Mouse (Mus musculus) G1E-ER4 (cell line): ENCODE data around the gene Stim1. TPM values are rescaled to one million over a fixed set of nuclear protein-coding genes. Genes with fewer than 3 reads are reported as not detected.

Source experiments
- GATA1 ChIP-seq: IDR thresholded peaks from one replicate; pipeline ENCODE4 v1.8.0; 2012; ENCODE audit warnings: low read length, inconsistent platforms
- polyA plus RNA-seq: library from polyadenylated mRNA; stranded (reverse); fragments of >175 nt; gene quantifications from 2 replicates; pipeline ENCODE4 v1.2.3, GENCODE M21; 2012

Gene Stim1
- polyA plus RNA-seq, 1 experiment: 16.1 TPM

DNA sequence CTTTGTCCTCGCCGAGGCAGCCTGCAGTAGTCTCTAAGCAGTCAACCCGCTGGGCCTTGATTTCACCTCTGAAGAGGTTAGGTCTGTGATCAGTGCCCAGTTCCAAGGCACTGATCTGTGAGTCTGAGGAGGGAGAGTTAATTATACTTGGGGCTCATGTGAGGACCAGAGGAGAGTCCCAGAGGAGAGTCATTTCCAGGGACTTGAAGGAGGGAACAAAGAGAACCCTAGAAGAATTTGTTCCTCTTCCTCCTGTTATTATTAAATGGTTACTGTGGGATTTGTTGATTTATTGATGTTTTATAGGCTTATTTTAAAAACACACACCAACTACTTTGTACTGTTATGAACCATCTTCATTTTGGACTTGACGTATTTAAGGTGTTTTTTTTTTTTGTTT lies 214.0 kb downstream of the Stim1 start, which contains the start of gene Olfr543:
TSS of gene Olfr543 (minus strand) at position 101 of the 400 bp plus-strand sequence.
- TF ChIP-seq GATA1: no peak

DNA sequence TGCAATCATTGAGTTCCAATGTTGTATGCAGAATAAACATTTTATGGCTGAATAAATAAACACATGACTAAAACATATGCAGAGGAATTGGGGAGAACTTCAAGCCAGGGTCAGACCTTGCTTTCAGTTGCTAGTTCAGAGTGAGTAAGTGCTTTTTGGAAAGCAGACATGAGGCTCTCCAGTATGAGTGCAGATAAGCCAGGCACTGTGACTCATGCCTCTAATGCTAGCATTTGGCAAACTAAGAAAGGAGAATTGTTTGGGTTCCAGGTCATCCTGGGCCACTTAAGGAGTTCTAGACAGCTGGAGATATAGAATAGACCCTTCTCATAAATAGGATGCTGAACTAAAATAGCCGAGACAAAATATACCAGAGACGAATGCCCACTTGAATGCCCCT lies 216.1 kb downstream of the Stim1 start:
- no peak for TF ChIP-seq GATA1

DNA sequence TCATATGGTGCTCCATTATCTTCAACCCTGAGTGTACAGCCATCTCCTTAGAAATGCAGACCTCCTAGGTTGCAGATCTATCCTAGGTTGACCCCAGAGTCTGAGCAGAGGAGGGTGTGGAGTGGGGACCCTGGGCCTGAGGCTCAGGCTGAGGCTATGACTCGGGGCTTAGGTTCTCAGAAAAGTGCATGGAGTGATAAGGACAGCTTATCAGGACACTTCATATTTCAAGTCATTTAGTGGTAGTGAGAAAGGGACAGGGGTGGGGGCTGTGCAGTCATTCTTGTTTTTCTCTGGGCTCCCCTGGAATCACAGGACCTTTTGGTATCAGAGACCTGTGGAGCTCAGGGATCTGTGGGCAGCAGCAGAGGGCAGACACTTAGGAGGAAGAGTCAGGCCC lies 218.5 kb downstream of the Stim1 start:
- TF ChIP-seq GATA1: no peak

Other genes starting within 250 kb of the Stim1 start
- 0.93 and 1.7 TPM in 2 replicates for gene Il18bp, start 249.1 kb upstream of the Stim1 start, polyA plus RNA-seq
- gene Rnf121, start 202.3 kb upstream of the Stim1 start, polyA plus RNA-seq: 2.2 and 3.5 TPM in 2 replicates
- 26.7 and 29.3 TPM in 2 replicates for gene Xndc1, start 202.3 kb upstream of the Stim1 start, polyA plus RNA-seq
- gene Xntrpc, start 202.1 kb upstream of the Stim1 start, polyA plus RNA-seq: 0.16 and 0.18 TPM in 2 replicates
- not detected in 2 replicates for gene Trpc2, start 184.7 kb upstream of the Stim1 start, polyA plus RNA-seq
- not detected in 2 replicates for gene Art1, start 166.1 kb upstream of the Stim1 start, polyA plus RNA-seq
- gene Art5, start 158.3 kb upstream of the Stim1 start, polyA plus RNA-seq: 0.14 TPM in 1 of 2 replicates, not detected in the other
- not detected in 2 replicates for gene Chrna10, start 151.0 kb upstream of the Stim1 start, polyA plus RNA-seq
- 8.8 and 11.1 TPM in 2 replicates for gene Nup98, start 57.6 kb upstream of the Stim1 start, polyA plus RNA-seq
- 15.1 and 18.9 TPM in 2 replicates for gene Pgap2, start 57.6 kb upstream of the Stim1 start, polyA plus RNA-seq
- 178 and 323 TPM in 2 replicates for gene Rhog, start 11.8 kb upstream of the Stim1 start, polyA plus RNA-seq
- gene Rrm1, start 173.9 kb downstream of the Stim1 start, polyA plus RNA-seq: 96.3 and 156 TPM in 2 replicates
- gene Olfr543, start 213.9 kb downstream of the Stim1 start, polyA plus RNA-seq: not detected in 2 replicates
- gene Olfr544, start 220.5 kb downstream of the Stim1 start, polyA plus RNA-seq: not detected in 2 replicates
- not detected in 2 replicates for gene Olfr545, start 231.8 kb downstream of the Stim1 start, polyA plus RNA-seq